In the genomic region with DNA sequence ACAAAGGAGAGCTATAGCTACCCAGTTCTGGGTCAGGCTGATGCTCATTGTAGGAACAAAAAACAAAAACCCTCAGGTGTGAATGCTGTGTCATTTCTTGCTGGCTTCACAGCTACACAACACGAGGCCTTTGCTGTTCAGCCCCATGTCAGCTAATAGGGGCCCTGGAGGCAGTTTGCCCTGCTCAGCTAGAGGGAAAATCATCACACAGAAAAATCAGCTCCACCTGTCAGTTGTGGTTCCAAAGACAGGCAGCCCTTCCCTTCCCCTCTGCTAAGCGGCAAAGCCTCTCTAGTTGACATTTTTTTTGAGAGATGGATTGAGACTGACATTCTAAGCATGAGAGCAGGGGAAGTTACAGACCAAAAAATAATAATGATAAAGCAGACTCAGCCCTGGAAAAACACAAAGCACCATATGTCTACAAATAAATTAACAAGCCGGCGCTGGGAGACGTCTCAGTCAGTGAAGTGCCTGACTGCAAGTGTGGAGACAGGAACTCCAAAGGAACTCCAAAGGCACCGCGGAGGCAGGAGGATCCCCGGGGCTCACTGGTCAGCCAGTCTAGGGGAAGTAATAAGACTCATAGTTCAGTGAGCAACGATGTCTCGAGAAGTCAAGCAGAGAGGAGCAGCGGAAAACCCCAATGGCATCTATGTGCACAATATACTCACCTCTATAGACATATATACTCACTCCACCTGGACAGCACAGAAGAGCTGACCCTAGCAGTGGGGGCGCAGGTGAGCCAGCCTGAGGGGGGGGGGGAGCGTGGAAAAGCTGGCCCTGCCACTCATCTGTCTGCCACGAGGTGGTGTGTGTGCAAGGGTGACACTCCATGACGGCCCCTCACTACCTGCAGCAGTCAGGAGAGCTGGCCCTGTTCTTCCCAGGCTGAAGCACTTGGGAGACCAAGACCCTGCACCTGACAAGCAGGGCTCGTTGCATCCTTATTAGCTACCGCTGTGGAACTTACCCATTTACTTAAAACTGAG, we compare ENCODE assay signal across 12 mouse cellular contexts.
DNase-seq lines count a peak whose midpoint lies in the region; ATAC-seq and TF ChIP-seq lines count a peak whose summit lies in the region.
"Had no signal": no experiment of that assay in that cellular context is flagged by ENCODE, and none has a peak within 500 bp of the region (broad histone marks: within the 10 kb centered on the region; RNA-seq: fewer than 3 reads in every experiment).

No protein-coding gene starts in this region.

- no peak overlapping the region for H3K4me2 ChIP-seq in heart, embryonic 15.5 days
- H3K4me2 ChIP-seq in CH12.LX (ENCODE audit: insufficient read depth, low read depth, poor library complexity, severe bottlenecking): no peak overlapping the region
- H3K4me2 ChIP-seq in embryonic facial prominence, embryonic 11.5 days (ENCODE audit: low read depth, low read length): no peak overlapping the region
- no peak overlapping the region for H3K4me2 ChIP-seq in midbrain, embryonic 15.5 days
- H3K4me2 ChIP-seq: embryonic facial prominence, embryonic 15.5 days had no signal

- in situ Hi-C loops in CH12.LX (cut with MboI; ENCODE audit: low pct_ligation_motif_present, low pct_unique_long_range_greater_than_20kb, low sequenced_read_pairs): no loop called here

- H3K4me1 ChIP-seq in heart, embryonic 15.5 days (replicated peaks): peaks cover 3% of the 10 kb centered on the region
- H3K4me1 ChIP-seq in CH12.LX (ENCODE audit: control insufficient read depth in 1 of 2, insufficient read depth in 2 of 2): peaks cover 9 to 42% of the 10 kb centered on the region in 2 experiments
- H3K4me1 ChIP-seq in embryonic facial prominence, embryonic 11.5 days (ENCODE audit: control insufficient read depth, insufficient read depth, low read length): no peaks in the 10 kb centered on the region
- peaks cover 21% of the 10 kb centered on the region for H3K4me1 ChIP-seq in midbrain, embryonic 15.5 days

- H3K79me2 ChIP-seq in CH12.LX (replicated peaks; ENCODE audit: control insufficient read depth, extremely low read depth, insufficient read depth, poor library complexity, severe bottlenecking): no peaks in the 10 kb centered on the region

- no peak overlapping the region for H3K4me3 ChIP-seq in heart, embryonic 15.5 days
- H3K4me3 ChIP-seq in CH12.LX (replicated peaks in 1 of 3; ENCODE audit: low read depth in 2 of 3, low read length in 2 of 3, poor library complexity in 1 of 3): no peak overlapping the region
- no peak overlapping the region for H3K4me3 ChIP-seq in embryonic facial prominence, embryonic 11.5 days (ENCODE audit: low read depth, low read length)
- no peak overlapping the region for H3K4me3 ChIP-seq in midbrain, embryonic 15.5 days
- H3K4me3 ChIP-seq: embryonic facial prominence, embryonic 15.5 days had no signal

- no peak overlapping the region for H3K27ac ChIP-seq in heart, embryonic 15.5 days
- no peak overlapping the region for H3K27ac ChIP-seq in CH12.LX (ENCODE audit: insufficient read depth, low read depth)
- H3K27ac ChIP-seq in embryonic facial prominence, embryonic 11.5 days (replicated peaks; ENCODE audit: low read depth, low read length): no peak overlapping the region
- H3K27ac ChIP-seq in midbrain, embryonic 15.5 days: peak overlapping the region; percentile 15; the same call in 1 of the 2 replicates
- H3K27ac ChIP-seq: embryonic facial prominence, embryonic 15.5 days had no signal

- 69% methylated on average over 17 of the region's 17 CpGs for WGBS in heart, embryonic 15.5 days
- 62% methylated on average over 17 of the region's 17 CpGs for WGBS in embryonic facial prominence, embryonic 11.5 days
- 57% methylated on average over 17 of the region's 17 CpGs for WGBS in midbrain, embryonic 15.5 days

- no peaks in the 10 kb centered on the region for H3K27me3 ChIP-seq in heart, embryonic 15.5 days
- H3K27me3 ChIP-seq in CH12.LX (replicated peaks): no peaks in the 10 kb centered on the region
- no peaks in the 10 kb centered on the region for H3K27me3 ChIP-seq in embryonic facial prominence, embryonic 11.5 days (ENCODE audit: control insufficient read depth, insufficient read depth, low read length)
- no peaks in the 10 kb centered on the region for H3K27me3 ChIP-seq in midbrain, embryonic 15.5 days (replicated peaks)
- H3K27me3 ChIP-seq: embryonic facial prominence, embryonic 15.5 days had no signal

- peak; percentile 24 for TF ChIP-seq RAD21 in CH12.LX (IDR thresholded peaks at IDR 0.05; ENCODE audit: low read depth, low read length)

- ATAC-seq in heart, embryonic 15.5 days (replicated peaks; ENCODE audit: insufficient number of reproducible peaks, insufficient read depth, low FRiP score, low read depth): 0 out of 2 replicates have a peak, but pooled peaks have one; percentile 4
- ATAC-seq in embryonic facial prominence, embryonic 11.5 days (replicated peaks; ENCODE audit: insufficient number of reproducible peaks, low FRiP score, low TSS enrichment, low read depth): no peak; the same call in 1 of the 2 replicates
- peak; percentile 37; the same call in 1 of the 2 replicates for ATAC-seq in midbrain, embryonic 15.5 days (replicated peaks)

- TF ChIP-seq EP300 in CH12.LX (IDR thresholded peaks at IDR 0.05; ENCODE audit: low read length): no peak

- H3K9me3 ChIP-seq in heart, embryonic 15.5 days (replicated peaks): no peaks in the 10 kb centered on the region
- H3K9me3 ChIP-seq in CH12.LX (replicated peaks; ENCODE audit: low read length): peaks cover 9% of the 10 kb centered on the region
- H3K9me3 ChIP-seq in embryonic facial prominence, embryonic 11.5 days (replicated peaks; ENCODE audit: control insufficient read depth, low read length): no peaks in the 10 kb centered on the region
- H3K9me3 ChIP-seq in midbrain, embryonic 15.5 days: no peaks in the 10 kb centered on the region
- H3K9me3 ChIP-seq: embryonic facial prominence, embryonic 15.5 days; G1E had no signal

- no peak overlapping the region for H3K9ac ChIP-seq in heart, embryonic 15.5 days
- H3K9ac ChIP-seq in CH12.LX (ENCODE audit: insufficient read depth, low read depth): no peak overlapping the region
- H3K9ac ChIP-seq in embryonic facial prominence, embryonic 11.5 days (replicated peaks; ENCODE audit: low read length): 0 out of 2 replicates have a peak overlapping the region, but pooled peaks have one; percentile 13
- no peak overlapping the region for H3K9ac ChIP-seq in midbrain, embryonic 15.5 days
- H3K9ac ChIP-seq: embryonic facial prominence, embryonic 15.5 days had no signal

- TF ChIP-seq CTCF in CH12.LX (conservative IDR thresholded peaks at IDR 0.05 in 1 of 2, IDR thresholded peaks at IDR 0.05 in 1 of 2; ENCODE audit: low read depth in 2 of 2, low read length in 2 of 2): peak in 1 of 2 experiments; percentile 69; a peak in 2 of 4 replicates

- H3K36me3 ChIP-seq in heart, embryonic 15.5 days: no peaks in the 10 kb centered on the region
- H3K36me3 ChIP-seq in CH12.LX (replicated peaks in 1 of 2; ENCODE audit: control insufficient read depth in 1 of 2, insufficient read depth in 1 of 2, low read length in 1 of 2): no peaks in the 10 kb centered on the region
- H3K36me3 ChIP-seq in embryonic facial prominence, embryonic 11.5 days (replicated peaks; ENCODE audit: control insufficient read depth, insufficient read depth, low read depth, low read length): no peaks in the 10 kb centered on the region
- no peaks in the 10 kb centered on the region for H3K36me3 ChIP-seq in midbrain, embryonic 15.5 days (replicated peaks)
- H3K36me3 ChIP-seq: embryonic facial prominence, embryonic 15.5 days; G1E had no signal

- TF ChIP-seq POLR2A in CH12.LX (IDR thresholded peaks at IDR 0.05; ENCODE audit: low read depth, low read length): no peak

- dilution Hi-C loops in CH12.LX (cut with MboI; ENCODE audit: extremely low pct_ligation_motif_present, extremely low pct_unique_long_range_greater_than_20kb, low sequenced_read_pairs): no loop called here

- DNase-seq in heart, postnatal 25 days (ENCODE audit: low spot score): no peak
- no peak for DNase-seq in CH12.LX (ENCODE audit: extremely low read depth)
- DNase-seq in embryonic facial prominence, embryonic 11.5 days (ENCODE audit: low spot score): no peak
- DNase-seq in thymus, postnatal 36 days: no peak
- DNase-seq in frontal cortex, postnatal 25 days (ENCODE audit: low spot score in 2 of 2): no peak
- DNase-seq: cerebellum, adult 8-10 months; gastrocnemius, postnatal 36 days; right cerebral cortex, adult 18-20 months had no signal

- intact Hi-C loops in heart, postnatal 25 days (cut with DNase I): no loop called here

TF ChIP-seq in CH12.LX, 34 proteins besides CTCF, POLR2A, EP300 and RAD21:
- no peak for TF ChIP-seq JUN (IDR thresholded peaks at IDR 0.05; ENCODE audit: insufficient read depth, low read depth, low read length)
- TF ChIP-seq MYC (IDR thresholded peaks at IDR 0.05; ENCODE audit: low read depth, low read length): no peak
- peak; percentile 72; the same call in 1 of the 2 replicates for TF ChIP-seq MAZ (IDR thresholded peaks at IDR 0.05; ENCODE audit: low read depth, low read length)
- peak; percentile 38; the same call in 1 of the 2 replicates for TF ChIP-seq NELFE (IDR thresholded peaks at IDR 0.05; ENCODE audit: low read depth, low read length)
- peak; percentile 47 for TF ChIP-seq SMC3 (IDR thresholded peaks at IDR 0.05; ENCODE audit: low read depth, low read length)
- TF ChIP-seq IRF4 (IDR thresholded peaks at IDR 0.05; ENCODE audit: low read depth, low read length): no peak
- TF ChIP-seq ZC3H11A (IDR thresholded peaks at IDR 0.05; ENCODE audit: low read depth, low read length): no peak
TF ChIP-seq in CH12.LX: peak in this region for 3.
